Comparison of ENCODE assay signal across 8 mouse cellular contexts in genomic region chr4:62519849-62520233, GRCm38 (mm10). TPM values are rescaled to one million over a fixed set of nuclear protein-coding genes. Genes with fewer than 3 reads are reported as not detected.
A peak's percentile ranks its signal among the peaks of the same experiment; 100 is the strongest.
DNase-seq lines count a peak whose midpoint lies in the region; ATAC-seq and TF ChIP-seq lines count a peak whose summit lies in the region.

TSS of gene Alad (minus strand) at chr4:62519918.

- H3K27ac ChIP-seq in CH12.LX (ENCODE audit: insufficient read depth, low read depth) = peak within 1 kb of the TSS; percentile 43
- H3K27ac ChIP-seq in heart, embryonic 13.5 days (replicated peaks) = peak within 1 kb of the TSS; percentile 85
- H3K27ac ChIP-seq in liver, embryonic 14.5 days = peak within 1 kb of the TSS; percentile 98
- H3K27ac ChIP-seq in stomach, embryonic 15.5 days = peak within 1 kb of the TSS; percentile 93

- DNase-seq in CH12.LX (ENCODE audit: extremely low read depth) = peak; percentile 80
- DNase-seq in c-Kit-negative CD71-positive TER-119-positive erythroid progenitor cells, embryonic 14.5 days (ENCODE audit: low read depth, low spot score) = peak; percentile 87
- DNase-seq in fibroblast of lung, adult 2 months (ENCODE audit: low read depth) = peak; percentile 51
- peak; percentile 95 for DNase-seq in kidney, postnatal 10 days
- peak; percentile 74 to 88 (median 77) for DNase-seq in liver, embryonic 14.5 days (ENCODE audit: low read depth in 3 of 3, low spot score in 3 of 3)
- DNase-seq in neural tube, embryonic 10.5 days (ENCODE audit: extremely low spot score, low spot score) = peak; percentile 90

- H3K4me1 ChIP-seq in CH12.LX (ENCODE audit: control insufficient read depth in 1 of 2, insufficient read depth in 2 of 2) = peaks cover 12 to 58% of the 10 kb centered on the region in 2 experiments
- peaks cover 59% of the 10 kb centered on the region for H3K4me1 ChIP-seq in heart, embryonic 13.5 days
- peaks cover 13 to 35% of the 10 kb centered on the region in 2 experiments for H3K4me1 ChIP-seq in liver, embryonic 14.5 days (replicated peaks; ENCODE audit: control insufficient read depth in 2 of 2, insufficient read depth in 2 of 2, low read length in 1 of 2)
- H3K4me1 ChIP-seq in stomach, embryonic 15.5 days = peaks cover 52% of the 10 kb centered on the region

- peak; percentile 84 for ATAC-seq in heart, embryonic 13.5 days (ENCODE audit: extremely low read depth, insufficient number of reproducible peaks, low FRiP score, low TSS enrichment)
- ATAC-seq in liver, embryonic 14.5 days (ENCODE audit: insufficient read depth) = peak; percentile 56
- ATAC-seq in stomach, embryonic 15.5 days (ENCODE audit: insufficient read depth, low FRiP score, low read depth) = peak; percentile 79

- TF ChIP-seq RAD21 in CH12.LX (IDR thresholded peaks at IDR 0.05; ENCODE audit: low read depth, low read length) = no peak

- peak within 1 kb of the TSS; percentile 89 for H3K9ac ChIP-seq in CH12.LX (ENCODE audit: insufficient read depth, low read depth)
- peak within 1 kb of the TSS; percentile 76 for H3K9ac ChIP-seq in heart, embryonic 13.5 days
- H3K9ac ChIP-seq in liver, embryonic 14.5 days (replicated peaks) = peak within 1 kb of the TSS; percentile 100
- peak within 1 kb of the TSS; percentile 80 for H3K9ac ChIP-seq in stomach, embryonic 15.5 days

- dilution Hi-C loops in CH12.LX (cut with MboI; ENCODE audit: extremely low pct_ligation_motif_present, extremely low pct_unique_long_range_greater_than_20kb, low sequenced_read_pairs) = no loop called here

- H3K36me3 ChIP-seq in CH12.LX (replicated peaks in 1 of 2; ENCODE audit: control insufficient read depth in 1 of 2, insufficient read depth in 1 of 2, low read length in 1 of 2) = peaks cover 4 to 36% of the 10 kb centered on the region in 2 experiments
- H3K36me3 ChIP-seq in heart, embryonic 13.5 days = peaks cover 25% of the 10 kb centered on the region
- peaks cover 20% of the 10 kb centered on the region for H3K36me3 ChIP-seq in liver, embryonic 14.5 days (replicated peaks; ENCODE audit: control insufficient read depth, insufficient read depth, low read depth)
- H3K36me3 ChIP-seq in stomach, embryonic 15.5 days = no peaks in the 10 kb centered on the region

- peak within 1 kb of the TSS; percentile 61 to 83 (median 68) for H3K4me3 ChIP-seq in CH12.LX (replicated peaks in 1 of 3; ENCODE audit: low read depth in 2 of 3, low read length in 2 of 3, poor library complexity in 1 of 3)
- peak within 1 kb of the TSS; percentile 68 for H3K4me3 ChIP-seq in heart, embryonic 13.5 days
- peak within 1 kb of the TSS; percentile 92 to 98 for H3K4me3 ChIP-seq in liver, embryonic 14.5 days (ENCODE audit: insufficient read depth in 1 of 2, low read depth in 2 of 2, low read length in 2 of 2)
- H3K4me3 ChIP-seq in stomach, embryonic 15.5 days (replicated peaks) = peak within 1 kb of the TSS; percentile 85

- H3K79me2 ChIP-seq in CH12.LX (replicated peaks; ENCODE audit: control insufficient read depth, extremely low read depth, insufficient read depth, poor library complexity, severe bottlenecking) = peaks cover 5% of the 10 kb centered on the region

- H3K4me2 ChIP-seq in CH12.LX (ENCODE audit: insufficient read depth, low read depth, poor library complexity, severe bottlenecking) = peak within 1 kb of the TSS; percentile 92
- H3K4me2 ChIP-seq in heart, embryonic 13.5 days = peak within 1 kb of the TSS; percentile 78
- peak within 1 kb of the TSS; percentile 87 for H3K4me2 ChIP-seq in liver, embryonic 14.5 days (ENCODE audit: low read depth)
- peak within 1 kb of the TSS; percentile 62 for H3K4me2 ChIP-seq in stomach, embryonic 15.5 days

- TF ChIP-seq EP300 in CH12.LX (IDR thresholded peaks at IDR 0.05; ENCODE audit: low read length) = no peak
- TF ChIP-seq EP300 in liver, embryonic 14.5 days (IDR thresholded peaks at IDR 0.05; ENCODE audit: low read depth) = no peak

- TF ChIP-seq POLR2A in CH12.LX (IDR thresholded peaks at IDR 0.05; ENCODE audit: low read depth, low read length) = peak; percentile 96

- no peaks in the 10 kb centered on the region for H3K27me3 ChIP-seq in CH12.LX (replicated peaks)
- H3K27me3 ChIP-seq in heart, embryonic 13.5 days (replicated peaks) = no peaks in the 10 kb centered on the region
- H3K27me3 ChIP-seq in liver, embryonic 14.5 days (ENCODE audit: control insufficient read depth, insufficient read depth, low read length) = no peaks in the 10 kb centered on the region
- no peaks in the 10 kb centered on the region for H3K27me3 ChIP-seq in stomach, embryonic 15.5 days (replicated peaks)

- in situ Hi-C loops in CH12.LX (cut with MboI; ENCODE audit: low pct_ligation_motif_present, low pct_unique_long_range_greater_than_20kb, low sequenced_read_pairs) = loop anchor here (10.0 kb wide), 1 partner anchor 175 kb away; no protein-coding TSS in a partner anchor

- 0 out of 4 replicates have a peak, but pooled peaks of 1 of the 2 experiments have one; percentile 12 for TF ChIP-seq CTCF in CH12.LX (conservative IDR thresholded peaks at IDR 0.05 in 1 of 2, IDR thresholded peaks at IDR 0.05 in 1 of 2; ENCODE audit: low read depth in 2 of 2, low read length in 2 of 2)
- no peak for TF ChIP-seq CTCF in liver, embryonic 14.5 days (IDR thresholded peaks at IDR 0.05; ENCODE audit: low read depth)

- 0% methylated on average over 37 of the region's 37 CpGs for WGBS in heart, embryonic 13.5 days
- under 1% methylated on average over 37 of the region's 37 CpGs for WGBS in liver, embryonic 14.5 days (ENCODE audit: insufficient replicate concordance)
- under 1% methylated on average over 35 of the region's 37 CpGs for WGBS in stomach, embryonic 15.5 days

- no peaks in the 10 kb centered on the region for H3K9me3 ChIP-seq in CH12.LX (replicated peaks; ENCODE audit: low read length)
- H3K9me3 ChIP-seq in heart, embryonic 13.5 days = no peaks in the 10 kb centered on the region
- H3K9me3 ChIP-seq in liver, embryonic 14.5 days (ENCODE audit: control insufficient read depth, low read length) = no peaks in the 10 kb centered on the region
- no peaks in the 10 kb centered on the region for H3K9me3 ChIP-seq in stomach, embryonic 15.5 days

TF ChIP-seq in CH12.LX, 34 proteins besides CTCF, POLR2A, EP300 and RAD21 (continues in another document):
- TF ChIP-seq MAX (IDR thresholded peaks at IDR 0.05; ENCODE audit: low read length) (peak; percentile 87), MYC (IDR thresholded peaks at IDR 0.05; ENCODE audit: low read depth, low read length) (peak; percentile 93), PAX5 (IDR thresholded peaks at IDR 0.05; ENCODE audit: low read length) (no peak), USF1 (IDR thresholded peaks at IDR 0.05; ENCODE audit: low read depth, low read length) (peak; percentile 58), CHD2 (IDR thresholded peaks at IDR 0.05; ENCODE audit: low read length) (peak; percentile 81), ZNF384 (IDR thresholded peaks at IDR 0.05; ENCODE audit: low read depth, low read length) (no peak), POLR2AphosphoS2 (IDR thresholded peaks at IDR 0.05; ENCODE audit: low read depth, low read length) (peak; percentile 57; the same call in 1 of the 2 replicates), SMC3 (IDR thresholded peaks at IDR 0.05; ENCODE audit: low read depth, low read length) (no peak), JUND (conservative IDR thresholded peaks at IDR 0.05; ENCODE audit: low read depth, low read length) (no peak), E2F4 (IDR thresholded peaks at IDR 0.05; ENCODE audit: insufficient replicate concordance, low read depth, low read length) (no peak), GABPA (IDR thresholded peaks at IDR 0.05; ENCODE audit: insufficient replicate concordance, low read depth, low read length) (no peak), NELFE (IDR thresholded peaks at IDR 0.05; ENCODE audit: low read depth, low read length) (peak; percentile 97), ELF1 (IDR thresholded peaks at IDR 0.05; ENCODE audit: low read depth, low read length) (peak; percentile 98), USF2 (conservative IDR thresholded peaks at IDR 0.05; ENCODE audit: low read depth, low read length) (peak; percentile 5; the same call in 1 of the 2 replicates), IRF4 (IDR thresholded peaks at IDR 0.05; ENCODE audit: low read depth, low read length) (peak; percentile 50; the same call in 1 of the 2 replicates), UBTF (IDR thresholded peaks at IDR 0.05; ENCODE audit: low read depth, low read length) (no peak), TBP (conservative IDR thresholded peaks at IDR 0.05; ENCODE audit: low read depth, low read length) (no peak), ETS1 (conservative IDR thresholded peaks at IDR 0.05; ENCODE audit: low read depth, low read length) (no peak; the same call in 1 of the 2 replicates), CHD1 (IDR thresholded peaks at IDR 0.05; ENCODE audit: low read depth, low read length) (no peak), MAFK (IDR thresholded peaks at IDR 0.05; ENCODE audit: insufficient replicate concordance, low read length) (no peak), ZC3H11A (IDR thresholded peaks at IDR 0.05; ENCODE audit: low read depth, low read length) (no peak), TCF12 (IDR thresholded peaks at IDR 0.05; ENCODE audit: low read depth, low read length) (no peak; the same call in none of the 2 replicates), BHLHE40 (IDR thresholded peaks at IDR 0.05; ENCODE audit: low read depth, low read length) (no peak), RCOR1 (conservative IDR thresholded peaks at IDR 0.05; ENCODE audit: low read depth, low read length) (no peak), JUN (IDR thresholded peaks at IDR 0.05; ENCODE audit: insufficient read depth, low read depth, low read length) (no peak), MEF2A (IDR thresholded peaks at IDR 0.05; ENCODE audit: borderline replicate concordance, low read depth, low read length) (no peak), ZMIZ1 (IDR thresholded peaks at IDR 0.05; ENCODE audit: low read depth, low read length) (peak; percentile 75), MAZ (IDR thresholded peaks at IDR 0.05; ENCODE audit: low read depth, low read length) (peak; percentile 79; the same call in 1 of the 2 replicates), MXI1 (IDR thresholded peaks at IDR 0.05; ENCODE audit: low read depth, low read length) (peak; percentile 99), SIN3A (IDR thresholded peaks at IDR 0.05; ENCODE audit: low read length) (peak; percentile 97), KAT2A (IDR thresholded peaks at IDR 0.05; ENCODE audit: insufficient replicate concordance, low read length) (peak; percentile 40; the same call in 1 of the 2 replicates)

RNA-seq across cellular contexts. Expression of gene Alad, which starts in this region (rescaled TPM):
- total RNA-seq in CH12.LX (2012; rRNA removed) = 79.0 and 84.2 TPM in 2 replicates
- total RNA-seq in CH12.LX (2014; rRNA removed) = 33.3 and 35.1 TPM in 2 replicates
- 71.5 and 78.2 TPM in 2 replicates for polyA plus RNA-seq in CH12.LX (2012; ENCODE audit: insufficient read length, low read depth)
- polyA plus RNA-seq in heart, embryonic 13.5 days (2015; fragmentation: Nextera tagmentation; extraction: Ambion mirVana) = 68.6 and 84.6 TPM in 2 replicates
- 296 and 338 TPM in 2 replicates for polyA plus RNA-seq in liver, embryonic 14.5 days (2012; rRNA removed)
- 629 and 675 TPM in 2 replicates for polyA plus RNA-seq in liver, embryonic 14.5 days (2014; fragmentation: Nextera tagmentation; extraction: Ambion mirVana)
- 121 and 142 TPM in 2 replicates for polyA plus RNA-seq in stomach, embryonic 15.5 days (2015; fragmentation: Nextera tagmentation; extraction: Ambion mirVana)

Comparison
In these comparisons a context has a peak if more than half of its experiments do, and no peak if none do; other contexts are left out.
1. Peak in every context shown above with its lines: DNase-seq, ATAC-seq, H3K4me3 ChIP-seq and H3K27ac ChIP-seq.
2. H3K27ac ChIP-seq: peak in every context shown above with its lines; median percentile 98 in liver, embryonic 14.5 days; 93 in stomach, embryonic 15.5 days; 85 in heart, embryonic 13.5 days; 43 in CH12.LX.